ENCODE assay signal across 8 mouse cellular contexts in the genomic region with DNA sequence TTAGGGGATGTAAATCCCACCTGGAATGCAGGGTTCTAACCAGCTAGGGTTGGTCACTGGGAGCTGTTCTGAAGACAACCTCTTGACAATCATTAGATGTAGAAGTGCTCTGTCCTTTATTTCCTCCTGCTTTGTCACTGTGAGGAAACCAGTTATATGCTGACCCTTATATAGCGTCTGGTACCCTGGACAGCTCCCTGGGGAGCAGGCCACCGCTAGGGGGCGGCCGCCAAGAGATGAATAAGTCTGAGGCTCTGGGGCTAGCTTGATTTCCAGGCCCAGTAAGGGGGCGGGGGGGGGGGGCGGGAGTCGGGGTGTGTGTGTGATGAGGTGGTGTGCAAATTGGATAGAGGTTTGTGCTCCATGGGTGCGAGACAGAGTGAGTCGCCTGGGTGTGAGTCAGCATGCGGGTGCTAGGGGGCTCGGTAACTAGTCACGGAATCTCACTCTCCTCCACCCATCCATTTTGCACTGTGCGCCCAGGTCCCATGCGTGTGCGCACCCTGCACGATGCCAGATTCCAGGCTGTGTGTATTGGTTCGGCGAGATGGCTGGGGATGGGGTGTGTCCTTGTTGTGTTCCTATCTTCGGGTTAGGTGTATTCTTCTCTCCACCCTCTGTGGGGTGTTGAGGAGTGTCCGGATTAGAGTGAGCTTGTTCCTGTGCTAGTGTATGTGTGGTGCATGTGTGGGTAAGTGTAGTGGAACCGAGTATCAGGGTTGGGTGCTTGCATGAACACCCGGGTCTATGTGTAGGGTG. TPM values are rescaled to one million over a fixed set of nuclear protein-coding genes. Genes with fewer than 3 reads are reported as not detected.
DNase-seq lines count a peak whose midpoint lies in the region; ATAC-seq lines count a peak whose summit lies in the region.

A gene (plus strand): TSS at position 635 of the 759 bp plus-strand sequence.

- peak; percentile 48 to 53 for ATAC-seq in hematopoietic stem cell, adult 5-6 weeks (replicated peaks in 1 of 2; ENCODE audit: insufficient read depth in 1 of 2, low FRiP score in 2 of 2, low TSS enrichment in 1 of 2, low read depth in 1 of 2, poor library complexity in 2 of 2, severe bottlenecking in 2 of 2)
- peak; percentile 67 for ATAC-seq in megakaryocyte progenitor cell, adult 5-6 weeks (replicated peaks; ENCODE audit: poor library complexity)

- DNase-seq in B cell, adult 2 months, result peak; percentile 74 to 76
- peak; percentile 37 for DNase-seq in NIH3T3 (ENCODE audit: low read depth)
- peak; percentile 80 for DNase-seq in embryo, embryonic 9.5 days (ENCODE audit: extremely low spot score)
- DNase-seq in layer of hippocampus, postnatal 25 days (ENCODE audit: extremely low spot score in 1 of 2, low spot score in 1 of 2), result peak; percentile 23 to 67
- DNase-seq in right cerebral cortex, postnatal 4 days, result peak; percentile 79
- no peak for DNase-seq in T-cell, adult 2 months (ENCODE audit: low spot score)

RNA-seq across cellular contexts. Expression of the gene that starts here (rescaled TPM):
- total RNA-seq in hematopoietic stem cell, adult 5-6 weeks (2017), result not detected in 2 replicates
- 10 to 100 TPM; 10.7 to 11.3 TPM for total RNA-seq in layer of hippocampus, postnatal 25 days (2021)
- total RNA-seq in megakaryocyte progenitor cell, adult 5-6 weeks (2015), result not detected in 2 replicates
- not detected in 2 replicates for total RNA-seq in megakaryocyte progenitor cell, adult 5-6 weeks (2017)

Comparison
In these comparisons a context has a peak if more than half of its experiments do, and no peak if none do; other contexts are left out.
1. RNA of the gene that starts here (total RNA-seq): 10.7 to 11.3 TPM in layer of hippocampus, postnatal 25 days; not detected in hematopoietic stem cell, adult 5-6 weeks and not detected in megakaryocyte progenitor cell, adult 5-6 weeks; every median in the first group is over 10 times any median in the second.
2. Peak in ATAC-seq in hematopoietic stem cell, adult 5-6 weeks; RNA of the gene not detected or under 1 TPM.
3. Peak in ATAC-seq in megakaryocyte progenitor cell, adult 5-6 weeks; RNA of the gene not detected or under 1 TPM.